7 mouse cellular contexts compared by ENCODE assay signal in genomic region chr5:122131076-122132051, GRCm38 (mm10). TPM values are rescaled to one million over a fixed set of nuclear protein-coding genes. Genes with fewer than 3 reads are reported as not detected.
DNase-seq lines count a peak whose midpoint lies in the region; ATAC-seq lines count a peak whose summit lies in the region.

No protein-coding gene starts in this region.

- peak overlapping the region; percentile 73 for H3K4me2 ChIP-seq in embryonic facial prominence, embryonic 12.5 days (replicated peaks)
- H3K4me2 ChIP-seq in limb, embryonic 12.5 days, result peak overlapping the region; percentile 67
- H3K4me2 ChIP-seq in midbrain, embryonic 14.5 days (ENCODE audit: low read length), result peak overlapping the region; percentile 59

- H3K9ac ChIP-seq in embryonic facial prominence, embryonic 12.5 days, result peak overlapping the region; percentile 40; the same call in 1 of the 2 replicates
- peak overlapping the region; percentile 18; the same call in 1 of the 2 replicates for H3K9ac ChIP-seq in limb, embryonic 12.5 days (replicated peaks)
- H3K9ac ChIP-seq in midbrain, embryonic 14.5 days (replicated peaks; ENCODE audit: low read length), result no peak overlapping the region; the same call in 1 of the 2 replicates

- H3K27ac ChIP-seq in embryonic facial prominence, embryonic 12.5 days, result no peak overlapping the region
- H3K27ac ChIP-seq in limb, embryonic 12.5 days, result no peak overlapping the region
- no peak overlapping the region for H3K27ac ChIP-seq in midbrain, embryonic 14.5 days (replicated peaks; ENCODE audit: low read depth, low read length)

- ATAC-seq in embryonic facial prominence, embryonic 12.5 days (ENCODE audit: insufficient number of reproducible peaks, insufficient read depth, low FRiP score, low TSS enrichment), result no peak
- ATAC-seq in limb, embryonic 12.5 days (ENCODE audit: insufficient number of reproducible peaks, insufficient read depth, low FRiP score, low TSS enrichment, low read depth), result no peak
- ATAC-seq in midbrain, embryonic 14.5 days (ENCODE audit: low FRiP score, low TSS enrichment), result no peak

- peaks cover 18% of the 10 kb centered on the region for H3K4me1 ChIP-seq in embryonic facial prominence, embryonic 12.5 days
- H3K4me1 ChIP-seq in limb, embryonic 12.5 days (replicated peaks), result peaks cover 16% of the 10 kb centered on the region
- H3K4me1 ChIP-seq in midbrain, embryonic 14.5 days (ENCODE audit: control insufficient read depth, insufficient read depth, low read length), result peaks cover 7% of the 10 kb centered on the region; the same call in 1 of the 2 replicates

- peak overlapping the region; percentile 31 for H3K4me3 ChIP-seq in embryonic facial prominence, embryonic 12.5 days
- H3K4me3 ChIP-seq in limb, embryonic 12.5 days (replicated peaks), result peak overlapping the region; percentile 37
- H3K4me3 ChIP-seq in midbrain, embryonic 14.5 days (replicated peaks; ENCODE audit: low read depth, low read length), result peak overlapping the region; percentile 31

- H3K9me3 ChIP-seq in embryonic facial prominence, embryonic 12.5 days, result no peaks in the 10 kb centered on the region
- no peaks in the 10 kb centered on the region for H3K9me3 ChIP-seq in limb, embryonic 12.5 days
- no peaks in the 10 kb centered on the region for H3K9me3 ChIP-seq in midbrain, embryonic 14.5 days (ENCODE audit: control insufficient read depth, low read length)

- DNase-seq in adrenal gland, postnatal 14 days, result peak; percentile 94
- peak; percentile 98 for DNase-seq in heart, adult 11 months
- DNase-seq in kidney, adult 18-20 months, result peak; percentile 90
- DNase-seq in midbrain, embryonic 14.5 days, result peak; percentile 91
- DNase-seq in spleen, adult 12 weeks (ENCODE audit: low spot score), result peak; percentile 82

- WGBS in embryonic facial prominence, embryonic 12.5 days, result 10% methylated on average over 33 of the region's 34 CpGs
- WGBS in limb, embryonic 12.5 days, result 10% methylated on average over 34 of the region's 34 CpGs
- 11% methylated on average over 34 of the region's 34 CpGs for WGBS in midbrain, embryonic 14.5 days

- no peaks in the 10 kb centered on the region for H3K36me3 ChIP-seq in embryonic facial prominence, embryonic 12.5 days
- no peaks in the 10 kb centered on the region for H3K36me3 ChIP-seq in limb, embryonic 12.5 days
- H3K36me3 ChIP-seq in midbrain, embryonic 14.5 days (ENCODE audit: control insufficient read depth, insufficient read depth, low read length), result no peaks in the 10 kb centered on the region

- H3K27me3 ChIP-seq in embryonic facial prominence, embryonic 12.5 days, result peaks cover 5% of the 10 kb centered on the region; the same call in 1 of the 2 replicates
- peaks cover 12% of the 10 kb centered on the region for H3K27me3 ChIP-seq in limb, embryonic 12.5 days
- no peaks in the 10 kb centered on the region for H3K27me3 ChIP-seq in midbrain, embryonic 14.5 days (ENCODE audit: control insufficient read depth, insufficient read depth, low read length)

RNA-seq across cellular contexts. Expression of gene Ccdc63, which starts 9.3 kb away (rescaled TPM):
- total RNA-seq in adrenal gland, postnatal 14 days (2021), result not detected in 2 replicates
- not detected in 2 replicates for polyA plus RNA-seq in embryonic facial prominence, embryonic 12.5 days (2016; fragmentation: Nextera tagmentation; extraction: Ambion mirVana)
- polyA plus RNA-seq in limb, embryonic 12.5 days (2016; fragmentation: Nextera tagmentation; extraction: Ambion mirVana), result 0.20 TPM in 1 of 2 replicates, not detected in the other
- not detected in 2 replicates for polyA plus RNA-seq in midbrain, embryonic 14.5 days (2014; fragmentation: Nextera tagmentation; extraction: Ambion mirVana)

RNA-seq across cellular contexts. Expression of gene Ppp1cc, which starts 26.7 kb away (rescaled TPM):
- 155 and 191 TPM in 2 replicates for total RNA-seq in adrenal gland, postnatal 14 days (2021)
- polyA plus RNA-seq in embryonic facial prominence, embryonic 12.5 days (2016; fragmentation: Nextera tagmentation; extraction: Ambion mirVana), result 307 and 312 TPM in 2 replicates
- polyA plus RNA-seq in limb, embryonic 12.5 days (2016; fragmentation: Nextera tagmentation; extraction: Ambion mirVana), result 300 and 320 TPM in 2 replicates
- 232 and 238 TPM in 2 replicates for polyA plus RNA-seq in midbrain, embryonic 14.5 days (2014; fragmentation: Nextera tagmentation; extraction: Ambion mirVana)

RNA-seq across cellular contexts. Expression of gene Myl2, which starts 30.6 kb away (rescaled TPM):
- total RNA-seq in adrenal gland, postnatal 14 days (2021), result not detected in 2 replicates
- polyA plus RNA-seq in embryonic facial prominence, embryonic 12.5 days (2016; fragmentation: Nextera tagmentation; extraction: Ambion mirVana), result 0.52 and 2.4 TPM in 2 replicates
- polyA plus RNA-seq in limb, embryonic 12.5 days (2016; fragmentation: Nextera tagmentation; extraction: Ambion mirVana), result 1.8 TPM in 1 of 2 replicates, not detected in the other
- polyA plus RNA-seq in midbrain, embryonic 14.5 days (2014; fragmentation: Nextera tagmentation; extraction: Ambion mirVana), result 1.9 and 3.0 TPM in 2 replicates
